Mouse (Mus musculus) testis, adult 10 weeks (tissue): ENCODE results near the gene Snapc2. TPM values are rescaled to one million over a fixed set of nuclear protein-coding genes. Genes with fewer than 3 reads are reported as not detected.

Experiments used
- polyA plus RNA-seq: library from polyadenylated mRNA; stranded (reverse); fragments of 350-450 nt; fragmentation: Illumina TruSeq; extraction: RNeasy Lipid Tissue Mini Kit (QIAGEN cat#74804); gene quantifications from one replicate; pipeline ENCODE4 v1.2.3, GENCODE M21; 2014; ENCODE audit warnings: low read depth, low replicate concordance

The Snapc2 gene
- polyA plus RNA-seq = 2.1 TPM

GRCm38 (mm10) chr8:4252934-4253841 lies at the start of gene Snapc2:
Gene Snapc2, plus strand, starts transcription at chr8:4253080.

GRCm38 (mm10) chr8:4216791-4217621 lies 35.9 kb upstream of the Snapc2 start, which contains the start of gene Prr36:
Gene Prr36, minus strand, starts transcription at chr8:4217459.

GRCm38 (mm10) chr8:4226739-4227347 lies 26.0 kb upstream of the Snapc2 start, which contains the start of gene Lrrc8e:
Gene Lrrc8e, plus strand, starts transcription at chr8:4226827.

GRCm38 (mm10) chr8:4238434-4239192 lies 14.3 kb upstream of the Snapc2 start, which contains the start of the genes Map2k7 and Gm49320:
Gene Map2k7, plus strand, starts transcription at chr8:4238740.
Gene Gm49320, plus strand, starts transcription at chr8:4238865.

DNA sequence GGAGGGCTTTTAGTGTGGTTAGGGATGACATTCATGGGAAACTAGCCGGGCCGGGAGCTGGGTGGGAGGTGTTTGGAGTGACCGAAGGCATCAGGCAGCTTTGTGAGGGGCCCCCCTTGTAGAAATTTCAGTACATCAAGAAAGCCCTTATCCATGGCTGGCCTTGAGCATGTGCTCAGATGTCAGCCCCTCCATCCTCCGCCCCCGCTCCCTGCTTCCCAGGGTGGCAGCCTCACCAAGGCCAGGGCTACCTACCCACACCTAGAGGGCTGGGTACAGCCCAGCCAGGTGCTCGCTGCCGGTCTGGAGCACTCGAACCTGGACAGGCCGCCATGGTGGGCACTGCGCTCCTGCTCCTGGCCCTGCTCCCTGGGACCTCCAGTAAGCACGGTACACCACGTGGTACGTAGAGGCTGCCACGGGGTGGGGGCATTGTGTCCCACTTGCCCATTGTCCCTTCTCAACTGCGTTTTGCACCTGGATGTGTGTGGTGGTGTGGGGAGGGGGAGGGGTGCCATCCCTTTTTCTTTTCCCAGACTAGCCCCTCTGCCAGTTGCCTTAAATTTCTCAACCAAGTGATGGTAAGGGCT lies 4.8 kb upstream of the Snapc2 start, which contains the start of gene Tgfbr3l:
TSS of gene Tgfbr3l (plus strand) at position 264 of the 590 bp plus-strand sequence.

DNA sequence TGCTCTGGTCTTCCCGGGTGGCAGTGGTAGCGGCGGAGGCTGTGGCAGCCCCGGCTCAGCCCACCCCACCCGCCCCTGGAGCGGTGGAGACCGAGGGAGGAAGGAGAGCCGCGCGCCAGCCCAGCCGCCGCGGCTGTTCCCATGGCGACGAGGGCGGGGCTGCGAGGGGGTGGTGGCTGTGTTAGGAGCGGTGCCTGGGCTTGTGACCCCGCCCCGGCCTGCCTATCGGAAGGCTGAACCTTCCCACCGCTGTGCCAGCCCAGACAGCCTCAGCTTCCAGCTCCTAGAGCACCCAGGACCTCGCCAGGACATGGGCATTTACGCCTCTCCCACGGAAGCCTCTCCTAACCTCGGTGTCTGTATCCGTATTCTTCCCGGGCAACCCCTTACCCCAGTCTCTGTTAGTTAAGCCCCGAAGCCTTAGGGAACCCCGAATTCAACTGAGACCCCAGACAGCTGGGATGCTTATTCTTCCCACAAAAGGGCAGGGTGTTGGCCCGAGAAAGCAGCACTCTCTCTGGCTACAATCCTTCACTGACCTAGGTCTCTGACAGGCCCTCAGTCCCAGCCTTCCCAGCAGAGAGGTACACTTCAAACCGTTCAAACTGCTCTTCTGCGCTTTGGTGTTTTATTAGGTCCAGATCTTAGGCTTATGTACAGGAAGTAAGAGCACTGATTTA lies 6.4 kb downstream of the Snapc2 start, which contains the start of gene Ctxn1:
TSS of gene Ctxn1 (minus strand) at position 150 of the 680 bp plus-strand sequence.

GRCm38 (mm10) chr8:4275275-4276110 lies 22.6 kb downstream of the Snapc2 start, which contains the start of gene Timm44:
Gene Timm44, minus strand, starts transcription at chr8:4275913.

Other genes with a start within 250 kb of the Snapc2 start
- gene Cd209f, start 147.2 kb upstream of the Snapc2 start, polyA plus RNA-seq = 0.57 TPM
- gene Cd209g, start 119.0 kb upstream of the Snapc2 start, polyA plus RNA-seq = not detected
- gene Evi5l, start 86.5 kb upstream of the Snapc2 start, polyA plus RNA-seq = 19.4 TPM
- 0.07 TPM for gene Prr36, start 35.6 kb upstream of the Snapc2 start, polyA plus RNA-seq
- gene Lrrc8e, start 26.3 kb upstream of the Snapc2 start, polyA plus RNA-seq = 0.10 TPM
- 25.7 TPM for gene Map2k7, start 14.3 kb upstream of the Snapc2 start, polyA plus RNA-seq
- gene Gm49320, start 14.2 kb upstream of the Snapc2 start, polyA plus RNA-seq = 0.60 TPM
- gene Tgfbr3l, start 4.9 kb upstream of the Snapc2 start, polyA plus RNA-seq = 6.6 TPM
- 5.3 TPM for gene Ctxn1, start 6.2 kb downstream of the Snapc2 start, polyA plus RNA-seq
- gene Timm44, start 22.8 kb downstream of the Snapc2 start, polyA plus RNA-seq = 105 TPM
- 23.5 TPM for gene Ccl25, start 72.1 kb downstream of the Snapc2 start, polyA plus RNA-seq
- gene Elavl1, start 72.3 kb downstream of the Snapc2 start, polyA plus RNA-seq = 35.2 TPM
- 1.2 TPM for gene Cers4, start 239.9 kb downstream of the Snapc2 start, polyA plus RNA-seq